Mouse (Mus musculus): ENCODE measurements around the gene Gm49322.
"Not testable (repeated sequence)": the region's sequence is repeated elsewhere in the genome, so short reads cannot be mapped to it uniquely, and the experiment has no call there.

The Gm49322 gene

DNA sequence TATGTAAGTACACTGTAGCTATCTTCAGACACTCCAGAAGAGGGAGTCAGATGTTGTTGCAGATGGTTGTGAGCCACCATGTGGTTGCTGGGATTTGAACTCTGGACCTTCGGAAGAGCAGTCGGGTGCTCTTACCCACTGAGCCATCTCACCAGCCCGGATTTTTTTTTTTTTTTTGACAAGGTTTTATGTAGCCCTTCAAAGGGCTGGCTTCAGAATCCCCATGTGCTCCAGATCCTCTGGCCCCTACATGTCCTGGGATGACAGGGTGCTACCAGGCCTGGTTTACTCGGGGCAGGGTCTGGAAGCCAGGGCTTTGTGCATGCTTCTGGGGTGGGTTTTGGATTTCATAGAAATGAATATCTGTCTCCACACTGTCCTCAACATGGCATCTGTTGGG lies at the start of gene Gm49322:
Gene Gm49322, plus strand, starts transcription at position 301 of the 400 bp plus-strand sequence.
- not testable (repeated sequence) for DNase-seq (ENCODE audit: low spot score)

DNA sequence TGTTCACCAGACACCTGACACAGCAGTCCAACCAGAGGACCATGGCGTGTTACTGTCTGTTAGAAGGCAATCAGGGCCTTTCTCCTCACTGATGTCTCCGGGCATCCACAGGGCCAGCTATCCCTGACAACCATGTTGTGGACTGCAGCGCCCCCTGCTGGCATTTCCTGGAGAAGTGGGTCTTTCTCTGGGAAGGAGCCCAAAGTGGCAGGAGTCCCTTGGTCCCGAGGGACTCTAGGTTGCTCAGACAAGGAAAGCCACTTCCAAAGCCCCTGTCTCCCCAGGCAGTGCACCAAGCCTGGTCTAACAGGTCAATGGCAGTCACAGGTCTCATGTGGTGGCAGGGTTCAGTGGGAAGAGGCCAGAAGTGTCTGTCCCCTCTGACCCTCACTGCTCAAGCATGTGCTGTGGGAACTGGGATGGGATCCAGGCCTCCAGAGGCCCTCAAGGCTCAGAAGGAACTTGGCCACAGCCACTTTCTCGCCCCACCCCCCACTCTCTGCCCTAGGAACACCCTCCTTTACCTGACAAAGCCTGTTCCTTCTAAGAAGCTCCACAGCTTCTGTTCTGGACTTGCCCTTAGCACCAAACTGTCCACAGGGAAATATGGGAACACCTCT lies 48.4 kb upstream of the Gm49322 start:
- no peak for DNase-seq (ENCODE audit: low spot score)

- no peak for DNase-seq (ENCODE audit: low spot score)
Measured at GRCm38 (mm10) chr10:80559431-80559830, 46.4 kb upstream of the Gm49322 start.

- DNase-seq (ENCODE audit: low spot score), result no peak
Measured at GRCm38 (mm10) chr10:80560621-80561020, 45.2 kb upstream of the Gm49322 start.

DNA sequence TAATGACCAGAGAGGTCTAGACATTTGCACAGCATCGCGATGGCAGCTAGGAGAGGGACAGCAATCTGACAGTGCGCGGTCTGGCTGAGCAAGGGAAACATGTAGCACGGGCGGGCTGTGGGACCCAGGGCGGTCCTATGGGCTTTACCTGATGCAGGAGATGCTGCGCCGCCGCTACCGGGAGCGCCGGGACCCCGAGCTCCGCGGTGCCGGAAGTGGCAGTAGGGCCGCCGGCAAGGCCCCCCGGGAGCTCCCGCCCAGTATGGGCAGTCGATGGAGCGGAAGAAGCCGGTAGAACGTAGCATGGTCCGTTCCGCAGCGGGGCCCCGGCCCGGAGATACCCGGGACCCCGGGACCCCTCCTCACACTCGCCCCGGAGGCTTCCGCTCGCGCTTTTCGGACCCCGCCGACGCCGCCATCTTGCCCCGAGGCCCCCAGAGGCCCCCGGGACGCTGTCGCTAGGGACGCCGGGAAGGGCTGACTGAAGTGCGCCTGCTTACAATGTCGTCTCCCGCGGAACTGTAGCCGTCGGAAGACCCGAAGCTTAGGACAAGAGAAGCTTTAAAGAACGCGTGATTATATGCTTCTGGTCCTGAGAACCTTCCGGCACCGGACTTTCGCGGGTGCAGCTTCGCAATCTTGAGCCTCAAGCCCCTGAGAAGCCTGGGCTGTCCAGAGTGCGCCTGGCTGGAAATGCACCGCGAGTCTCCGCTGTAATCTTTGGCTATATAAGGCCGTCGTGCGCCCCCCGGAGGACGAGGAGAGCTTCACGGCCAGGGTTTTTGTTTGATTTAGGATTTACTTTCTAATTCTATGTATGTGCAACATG lies 44.5 kb upstream of the Gm49322 start, which contains the start of gene Rexo1:
Gene Rexo1, minus strand, starts transcription at position 445 of the 829 bp plus-strand sequence.
- peak; percentile 93 for DNase-seq (ENCODE audit: low spot score)

DNA sequence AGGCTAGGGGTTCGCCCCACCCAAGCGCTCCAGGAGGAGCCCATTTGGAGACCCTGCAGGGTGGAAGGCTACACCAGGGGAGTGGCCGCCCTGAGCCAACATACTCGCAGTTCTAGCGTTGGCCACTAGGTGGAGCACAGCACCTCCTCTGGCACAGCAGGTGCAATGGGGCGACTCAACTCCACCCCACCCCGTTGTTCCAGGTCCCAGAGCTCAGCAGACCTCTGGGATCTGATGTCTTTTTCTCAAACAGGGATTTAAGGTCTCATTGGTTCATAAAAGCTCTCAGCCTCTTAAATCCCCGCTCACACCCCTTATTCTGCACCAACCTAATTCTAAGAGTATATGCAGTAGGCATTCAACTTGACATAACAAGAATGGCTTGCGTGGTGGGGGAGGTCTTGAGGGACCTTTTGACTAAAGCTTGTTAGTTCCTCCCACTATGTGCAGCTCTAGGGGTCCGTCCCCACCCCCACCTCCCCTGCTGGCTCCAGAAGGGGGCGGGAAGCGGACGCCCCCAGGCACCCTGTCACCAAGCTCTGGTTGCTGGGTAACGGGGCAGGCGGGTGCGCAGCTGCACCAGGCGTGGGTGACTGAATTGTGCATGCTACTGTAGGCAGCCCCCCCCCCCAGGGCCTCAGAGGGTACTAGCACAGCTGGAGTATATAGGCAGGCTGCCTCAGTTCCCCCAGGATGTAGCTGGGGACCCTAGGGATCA lies 39.3 kb upstream of the Gm49322 start:
- no peak for DNase-seq (ENCODE audit: low spot score)

DNA sequence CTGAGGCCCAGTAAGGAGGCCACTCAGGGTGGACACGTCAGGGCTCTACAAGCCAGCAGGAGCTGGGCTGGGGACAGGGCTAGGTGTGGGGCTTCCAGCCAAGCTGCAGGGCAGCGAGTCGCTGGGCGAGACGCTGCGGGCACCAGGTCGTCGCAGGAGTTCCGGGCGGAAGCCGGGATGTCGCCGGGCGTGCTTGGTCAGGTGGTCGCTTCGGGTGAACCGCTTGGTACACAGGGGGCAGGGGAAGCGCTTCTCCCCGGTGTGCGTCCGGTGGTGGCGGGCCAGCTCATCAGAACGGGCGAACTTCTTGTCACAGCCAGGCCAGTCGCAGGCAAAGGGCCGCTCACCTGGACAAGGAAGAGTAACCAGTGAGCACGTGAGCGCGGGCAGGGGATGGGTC lies 36.9 kb upstream of the Gm49322 start:
- no peak for DNase-seq (ENCODE audit: low spot score)

DNA sequence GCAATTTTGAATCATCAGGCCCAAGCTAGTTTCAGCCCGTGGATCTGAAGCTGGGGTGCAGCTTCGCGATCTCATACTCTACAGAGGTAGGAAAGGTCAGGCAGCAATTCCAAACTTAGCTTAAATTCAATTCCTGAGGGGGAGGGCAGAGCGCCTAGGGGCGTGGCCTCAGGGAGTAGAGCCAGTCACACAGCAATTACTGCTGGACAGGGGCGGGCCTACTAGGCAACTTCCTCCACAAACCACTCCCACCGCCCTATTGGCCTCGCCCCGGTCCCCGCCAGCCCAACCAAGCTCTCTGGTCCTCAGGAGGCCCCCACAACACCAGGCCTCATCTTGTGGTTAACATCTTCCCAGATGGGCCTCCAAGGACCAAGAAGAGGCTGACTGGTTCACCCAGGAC lies 36.2 kb upstream of the Gm49322 start:
- no peak for DNase-seq (ENCODE audit: low spot score)

- DNase-seq (ENCODE audit: low spot score), result no peak
Measured at GRCm38 (mm10) chr10:80570419-80570818, 35.4 kb upstream of the Gm49322 start.

DNA sequence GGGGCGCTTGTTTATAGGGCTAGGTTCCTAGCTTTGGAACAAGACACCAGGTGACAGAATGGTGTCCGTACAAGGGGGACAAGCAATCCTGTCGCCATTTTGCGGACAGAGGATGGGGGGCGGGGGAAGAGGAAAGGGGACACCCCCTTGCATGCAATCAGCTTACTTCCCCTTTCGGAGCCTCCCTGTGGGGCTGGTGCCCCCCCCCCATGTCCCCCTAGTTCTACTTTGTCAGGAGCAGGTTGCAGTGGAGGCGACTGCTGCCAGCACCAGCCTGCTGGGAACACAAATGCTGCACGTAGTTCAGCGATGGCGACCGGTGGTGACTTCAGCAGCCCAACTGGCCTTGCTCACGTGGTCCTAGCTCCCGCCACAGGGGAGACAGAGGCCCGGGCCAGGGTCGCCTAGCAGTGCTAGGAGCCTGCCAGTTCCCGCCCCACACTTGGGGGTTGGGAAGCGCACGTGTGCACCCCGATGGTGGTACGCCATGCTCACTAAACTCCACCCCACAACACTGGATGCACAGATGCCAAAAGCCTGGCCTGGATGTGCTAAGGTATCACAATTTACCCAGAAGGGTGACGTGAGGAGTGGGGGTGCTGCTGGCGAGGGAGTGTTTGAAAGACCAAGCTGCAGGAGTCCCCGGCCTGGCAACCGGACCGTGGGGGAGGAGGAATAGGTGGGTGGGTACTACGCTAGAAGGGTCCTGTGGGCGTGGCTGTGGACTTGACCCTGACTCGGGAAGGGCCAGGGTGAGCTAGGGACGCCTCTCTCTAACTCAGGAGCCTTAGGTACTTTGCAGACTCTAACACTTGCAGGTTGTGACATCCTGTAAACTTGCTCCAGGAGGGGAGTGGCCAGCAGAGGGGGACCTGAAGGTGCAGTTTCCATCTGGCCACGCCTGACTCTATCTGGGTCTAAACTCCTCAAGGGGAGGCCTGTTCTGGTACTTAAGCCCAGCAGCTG lies 34.7 kb upstream of the Gm49322 start:
- no peak for DNase-seq (ENCODE audit: low spot score)

GRCm38 (mm10) chr10:80572477-80572876 lies 33.3 kb upstream of the Gm49322 start:
- no peak for DNase-seq (ENCODE audit: low spot score)

DNA sequence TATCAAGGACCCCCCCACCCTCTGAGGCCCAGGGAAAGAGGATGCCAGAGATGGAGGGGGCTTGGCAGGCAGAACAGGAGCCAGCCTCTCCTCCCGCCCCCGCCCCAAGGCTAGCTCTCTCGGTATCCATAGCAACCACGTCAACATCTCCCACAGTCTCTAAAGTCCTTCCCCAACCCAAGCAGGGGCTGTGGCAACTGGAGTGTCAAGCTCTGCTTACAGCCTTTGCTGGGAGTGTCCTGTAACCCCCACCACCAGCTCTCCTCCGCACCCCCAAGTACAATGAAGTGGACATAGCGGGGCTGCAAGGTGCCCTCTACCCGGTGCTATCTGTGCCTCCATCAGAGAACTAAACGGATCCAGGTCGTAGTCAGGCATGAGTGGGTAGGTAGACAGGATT lies 31.9 kb upstream of the Gm49322 start:
- DNase-seq (ENCODE audit: low spot score), result no peak

- no peak for DNase-seq (ENCODE audit: low spot score)
Measured at GRCm38 (mm10) chr10:80574896-80575295, 30.9 kb upstream of the Gm49322 start.

GRCm38 (mm10) chr10:80575925-80576324 lies 29.9 kb upstream of the Gm49322 start:
- no peak for DNase-seq (ENCODE audit: low spot score)

DNA sequence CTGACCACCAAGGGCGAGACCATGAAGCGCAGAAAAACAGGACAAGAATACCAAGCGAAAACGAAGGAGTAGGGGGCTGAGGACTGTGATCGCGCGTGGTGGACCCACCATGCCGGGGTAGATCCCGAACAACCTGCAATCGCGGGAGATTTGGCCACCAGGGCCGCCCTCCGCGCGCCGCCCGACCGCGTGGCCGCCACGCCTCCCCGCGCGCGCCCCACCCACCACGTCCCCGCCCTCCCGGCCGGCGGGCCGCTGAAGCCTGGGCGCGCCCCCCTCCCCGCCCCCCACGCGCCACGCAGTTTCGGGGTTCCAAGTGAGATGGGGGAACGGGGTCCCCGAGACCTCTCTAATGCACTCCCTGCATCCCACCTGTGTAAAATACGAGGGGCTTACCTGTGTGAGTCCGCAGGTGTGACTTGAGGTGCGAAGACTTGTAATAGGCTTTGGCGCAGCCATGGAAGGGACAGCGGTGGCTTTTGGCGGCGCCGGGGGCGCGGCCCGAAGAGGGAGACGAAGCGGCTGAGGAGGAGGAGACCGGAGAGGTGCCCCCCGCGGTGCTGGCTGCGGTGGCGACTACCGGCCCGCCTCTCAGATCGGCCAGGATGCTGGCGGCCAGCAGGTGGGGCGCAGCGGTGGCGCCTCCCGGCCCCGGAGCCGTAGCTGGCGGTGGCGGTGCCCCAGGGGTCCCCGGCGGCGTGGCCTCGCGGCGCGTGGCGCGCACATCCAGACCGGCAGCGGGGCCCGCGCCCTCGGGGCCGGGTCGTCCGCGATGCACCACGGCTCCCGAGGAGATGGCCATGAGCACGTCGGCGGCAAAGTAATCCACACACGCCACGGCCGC lies 29.2 kb upstream of the Gm49322 start:
- DNase-seq (ENCODE audit: low spot score), result no peak

DNA sequence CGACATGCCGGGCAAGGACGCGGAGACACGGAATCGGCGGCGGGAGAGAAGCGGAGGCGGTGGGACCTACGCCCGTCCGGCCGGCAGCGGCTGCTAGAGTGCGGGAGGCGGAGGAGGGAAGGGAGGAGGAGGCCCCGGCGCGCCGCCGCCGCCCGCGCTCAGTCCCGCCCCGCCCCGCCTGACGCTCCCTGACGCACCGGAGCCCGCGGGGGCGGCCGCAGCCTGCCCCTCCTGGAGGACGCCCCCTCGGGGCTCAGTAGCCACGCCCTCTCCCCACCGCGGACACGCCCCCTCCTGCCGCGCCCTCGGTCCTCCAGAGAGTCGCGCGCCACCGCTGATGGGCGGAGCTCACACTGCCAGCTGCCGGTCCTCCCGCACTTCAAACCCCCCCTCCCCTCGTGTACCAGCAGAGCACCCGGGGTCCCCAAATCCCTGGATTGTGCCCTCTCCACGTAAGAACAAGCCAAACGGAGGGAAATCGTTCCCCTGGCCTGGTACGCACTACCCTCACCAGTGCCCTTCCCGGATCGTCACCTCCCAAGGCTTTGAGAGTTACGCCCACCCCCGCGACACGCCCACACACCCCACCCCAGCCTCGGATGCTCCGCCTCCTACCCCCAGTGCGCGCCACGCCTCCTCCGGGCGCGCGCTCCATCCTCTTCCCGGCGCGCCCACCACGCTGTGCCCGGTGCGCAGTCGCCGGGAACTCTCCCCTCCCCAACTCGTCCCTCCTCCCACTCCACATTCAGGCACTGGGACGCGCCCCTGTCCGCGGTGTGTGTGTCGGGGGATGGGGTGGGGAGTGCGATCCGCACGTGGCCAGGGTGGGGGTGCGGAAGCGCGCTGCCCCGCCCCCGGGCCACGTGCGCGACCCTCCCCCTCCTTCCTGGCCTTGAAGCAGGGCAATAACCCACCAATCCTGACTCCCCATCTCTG lies 28.4 kb upstream of the Gm49322 start, which contains the start of gene Klf16:
Gene Klf16, minus strand, starts transcription at position 127 of the 936 bp plus-strand sequence.
- peak; percentile 89 for DNase-seq (ENCODE audit: low spot score)

- DNase-seq (ENCODE audit: low spot score), result no peak
Measured at GRCm38 (mm10) chr10:80578131-80578750, 27.6 kb upstream of the Gm49322 start.

DNA sequence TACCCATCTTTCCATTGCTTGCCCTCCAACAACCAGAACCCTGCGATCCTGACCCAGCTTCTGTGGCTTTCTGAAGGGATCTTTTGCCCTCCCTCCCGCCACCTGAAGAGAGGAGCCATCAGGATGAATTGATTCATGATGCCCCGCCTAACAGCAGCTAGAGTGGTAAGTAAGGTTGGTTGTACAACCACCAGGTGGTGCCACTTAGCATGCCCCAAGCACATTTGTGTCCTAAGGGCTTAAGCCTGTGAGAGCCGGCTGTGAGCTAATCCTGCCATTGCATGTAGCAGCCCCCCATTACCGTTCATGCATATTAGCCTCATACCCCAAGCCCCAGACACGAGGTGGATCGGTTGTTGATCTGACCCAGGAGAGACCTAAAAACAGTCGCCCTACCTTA lies 26.9 kb upstream of the Gm49322 start:
- no peak for DNase-seq (ENCODE audit: low spot score)

- no peak for DNase-seq (ENCODE audit: low spot score)
Measured at GRCm38 (mm10) chr10:80583047-80583446, 22.8 kb upstream of the Gm49322 start.

Data from layer of hippocampus, adult 9-10 months (tissue).